Mouse (Mus musculus): ENCODE data around the gene Spns3. TPM values are rescaled to one million over a fixed set of nuclear protein-coding genes. Genes with fewer than 3 reads are reported as not detected.

The Spns3 gene
- total and polyA plus RNA-seq, 2 experiments from 2014 or later = 0.22 TPM; not detected in 1

DNA sequence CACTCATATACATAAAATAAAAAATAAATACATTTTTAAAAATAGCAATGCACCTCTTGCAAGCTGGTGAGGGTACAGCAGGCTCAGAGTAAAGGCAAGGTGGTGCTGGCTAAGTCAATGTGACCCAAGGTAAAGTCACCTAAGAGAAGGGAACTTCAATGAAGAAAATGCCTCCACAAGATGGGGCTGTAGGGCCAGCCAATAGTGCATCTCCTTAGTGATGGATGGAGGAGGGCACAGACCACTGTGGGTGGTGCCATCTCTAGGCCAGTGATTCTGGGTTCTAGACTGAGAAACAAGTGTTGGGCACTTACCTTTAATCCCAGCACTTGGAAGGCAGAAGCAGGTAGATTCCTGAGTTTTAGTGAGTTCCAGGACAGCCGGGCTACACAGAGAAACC lies 23.5 kb upstream of the Spns3 start:
- H3K4me2 ChIP-seq (ENCODE audit: low read depth, low read length, poor library complexity, severe bottlenecking) = no peak overlapping the region
- no peak overlapping the region for H3K27ac ChIP-seq (ENCODE audit: low read depth, low read length)
- TF ChIP-seq CTCF (IDR thresholded peaks at IDR 0.05) = peak; percentile 64
- H3K36me3 ChIP-seq (ENCODE audit: insufficient read depth, low read length) = no peaks in the 10 kb centered on the region
- ATAC-seq (ENCODE audit: low FRiP score) = no peak
- no peak overlapping the region for H3K4me3 ChIP-seq (ENCODE audit: low read depth, low read length)
- H3K9ac ChIP-seq (replicated peaks; ENCODE audit: low read length, poor library complexity, severe bottlenecking) = no peak overlapping the region
- no peaks in the 10 kb centered on the region for H3K27me3 ChIP-seq (ENCODE audit: insufficient read depth, low read length)
- peak; percentile 39 for DNase-seq (ENCODE audit: low spot score)
- H3K9me3 ChIP-seq (ENCODE audit: low read length) = no peaks in the 10 kb centered on the region
- peaks cover 6% of the 10 kb centered on the region; the same call in 1 of the 2 replicates for H3K4me1 ChIP-seq (ENCODE audit: insufficient read depth, low read length)
- WGBS = 100% methylated on average over 1 of the region's 1 CpGs

DNA sequence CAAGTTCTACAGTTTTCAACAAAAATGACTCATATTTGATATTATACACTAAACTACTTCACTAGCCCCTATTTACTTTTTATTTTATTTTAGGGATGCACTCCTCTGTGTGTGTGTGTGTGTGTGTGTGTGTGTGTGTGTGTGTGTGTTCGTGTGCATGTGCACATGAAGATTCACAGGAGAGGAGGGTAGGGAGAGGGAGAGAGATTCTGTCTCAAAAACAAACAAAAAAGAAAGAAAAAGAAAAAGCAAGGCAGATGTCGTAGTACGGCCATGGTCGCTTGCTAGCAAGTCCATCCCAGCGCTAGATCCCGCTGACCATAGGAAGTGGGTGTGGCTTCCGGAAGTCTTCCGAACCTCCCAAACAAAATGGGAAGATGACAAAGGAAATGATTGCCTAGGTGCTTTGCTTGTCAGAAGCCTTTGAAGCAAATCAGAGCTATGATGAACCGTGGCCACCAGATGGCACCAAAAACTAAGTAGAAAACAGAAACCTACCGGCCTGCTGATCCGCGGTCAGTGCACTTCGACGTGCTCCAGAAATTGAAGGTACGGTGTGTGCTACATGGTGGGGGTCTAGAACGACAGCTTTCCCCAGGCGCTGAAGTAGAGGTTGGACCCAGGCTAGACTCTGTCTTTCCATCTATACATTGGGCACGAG lies 20.1 kb upstream of the Spns3 start:
- peak overlapping the region; percentile 26 for H3K4me3 ChIP-seq (ENCODE audit: low read depth, low read length)
- peak; percentile 90 for TF ChIP-seq CTCF (IDR thresholded peaks at IDR 0.05)
- H3K36me3 ChIP-seq (ENCODE audit: insufficient read depth, low read length) = no peaks in the 10 kb centered on the region
- no peak overlapping the region for H3K9ac ChIP-seq (replicated peaks; ENCODE audit: low read length, poor library complexity, severe bottlenecking)
- no peak overlapping the region for H3K27ac ChIP-seq (ENCODE audit: low read depth, low read length)
- peak overlapping the region; percentile 45 for H3K4me2 ChIP-seq (ENCODE audit: low read depth, low read length, poor library complexity, severe bottlenecking)
- ATAC-seq (ENCODE audit: low FRiP score) (peak; percentile 76), DNase-seq (ENCODE audit: low spot score) (peak; percentile 93)
- H3K27me3 ChIP-seq (ENCODE audit: insufficient read depth, low read length) = no peaks in the 10 kb centered on the region
- WGBS = 3% methylated on average over 18 of the region's 18 CpGs
- H3K4me1 ChIP-seq (ENCODE audit: insufficient read depth, low read length) = no peaks in the 10 kb centered on the region
- H3K9me3 ChIP-seq (ENCODE audit: low read length) = no peaks in the 10 kb centered on the region

DNA sequence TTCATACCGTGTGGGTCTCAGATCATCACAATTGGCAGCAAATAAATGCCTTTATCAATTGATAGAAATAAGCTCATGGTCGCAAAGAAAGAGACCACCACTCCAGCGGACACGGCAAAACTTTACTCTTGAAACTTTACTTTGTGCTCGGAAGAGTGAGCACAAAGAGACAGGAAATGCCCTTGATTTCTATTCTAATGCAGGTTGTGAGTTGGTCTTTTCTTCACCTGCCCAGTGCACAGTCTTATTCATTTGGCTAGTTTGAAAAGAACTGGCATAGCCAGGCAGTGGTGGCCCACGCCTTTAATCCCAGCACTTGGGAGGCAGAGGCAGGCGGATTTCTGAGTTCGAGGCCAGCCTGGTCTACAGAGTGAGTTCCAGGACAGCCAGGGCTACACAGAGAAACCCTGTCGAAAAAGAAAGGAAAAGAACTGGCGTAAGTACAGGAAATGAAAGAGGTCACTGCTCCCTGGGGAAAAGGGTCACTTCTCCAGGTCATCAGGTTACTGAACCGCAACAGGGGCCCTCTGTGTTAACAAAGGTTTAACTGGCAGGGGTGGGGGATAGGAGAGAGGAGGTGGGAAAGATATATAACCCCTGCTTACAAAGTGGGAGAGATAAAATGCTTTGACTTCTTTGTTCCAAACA lies 19.5 kb upstream of the Spns3 start:
- Histone ChIP-seq H3K9ac (replicated peaks; ENCODE audit: low read length, poor library complexity, severe bottlenecking) (no peak overlapping the region), H3K27ac (ENCODE audit: low read depth, low read length) (no peak overlapping the region), H3K36me3 (ENCODE audit: insufficient read depth, low read length) (no peaks in the 10 kb centered on the region), H3K4me1 (ENCODE audit: insufficient read depth, low read length) (no peaks in the 10 kb centered on the region), H3K4me2 (ENCODE audit: low read depth, low read length, poor library complexity, severe bottlenecking) (no peak overlapping the region), H3K27me3 (ENCODE audit: insufficient read depth, low read length) (no peaks in the 10 kb centered on the region), H3K9me3 (ENCODE audit: low read length) (no peaks in the 10 kb centered on the region), H3K4me3 (ENCODE audit: low read depth, low read length) (no peak overlapping the region; the same call in 1 of the 2 replicates)
- DNase-seq (ENCODE audit: low spot score) = no peak
- no peak for TF ChIP-seq CTCF (IDR thresholded peaks at IDR 0.05)
- WGBS = 73% methylated on average over 11 of the region's 11 CpGs
- no peak for ATAC-seq (ENCODE audit: low FRiP score)

DNA sequence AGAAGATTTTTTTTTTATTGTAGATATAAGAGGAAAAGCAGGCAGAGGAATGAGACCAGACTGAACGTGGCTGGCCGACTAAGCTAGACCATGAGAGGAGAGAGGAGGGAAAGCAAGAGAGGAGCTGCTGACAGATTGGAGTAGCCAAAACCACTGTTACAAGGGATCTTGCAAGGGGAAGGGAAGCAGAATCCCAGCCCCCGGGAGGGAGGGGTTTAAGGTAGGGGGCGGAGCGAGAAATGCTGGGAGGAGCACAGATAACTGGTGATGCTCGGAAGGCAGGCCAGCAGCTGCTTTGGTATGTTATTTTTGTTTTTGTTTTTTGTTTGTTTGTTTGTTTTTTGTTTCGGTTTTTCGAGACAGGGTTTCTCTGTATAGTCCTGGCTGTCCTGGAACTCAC lies 18.7 kb upstream of the Spns3 start:
- DNase-seq (ENCODE audit: low spot score) = no peak

DNA sequence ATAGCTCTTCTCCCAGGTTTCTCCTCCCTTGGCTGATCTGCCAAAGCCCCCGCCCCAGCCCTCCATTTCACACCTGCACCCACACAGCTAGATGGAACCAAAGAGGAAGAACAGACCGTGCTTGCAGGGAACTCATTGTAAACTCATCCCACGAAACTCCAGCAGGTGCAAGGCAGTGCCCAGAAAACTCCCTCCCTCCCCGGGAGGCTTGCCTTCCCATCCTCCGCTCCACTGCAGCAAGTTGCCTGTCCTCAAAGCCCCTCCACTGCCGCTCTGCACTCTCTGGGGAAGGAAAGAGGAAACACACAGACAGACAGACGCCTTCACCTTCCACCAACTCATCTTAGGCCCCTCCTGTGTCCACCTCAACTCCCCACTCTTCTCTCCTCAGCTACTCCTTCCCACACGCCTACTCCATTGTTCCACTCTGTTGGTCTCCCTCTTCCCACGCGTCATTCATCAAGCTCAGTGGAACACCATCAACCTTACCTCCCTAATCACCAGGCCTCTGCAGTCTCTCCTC lies 16.6 kb upstream of the Spns3 start:
- no peaks in the 10 kb centered on the region for H3K27me3 ChIP-seq (ENCODE audit: insufficient read depth, low read length)
- H3K4me2 ChIP-seq (ENCODE audit: low read depth, low read length, poor library complexity, severe bottlenecking) = no peak overlapping the region
- TF ChIP-seq CTCF (IDR thresholded peaks at IDR 0.05) = no peak
- H3K36me3 ChIP-seq (ENCODE audit: insufficient read depth, low read length) = no peaks in the 10 kb centered on the region
- no peaks in the 10 kb centered on the region for H3K9me3 ChIP-seq (ENCODE audit: low read length)
- 48% methylated on average over 10 of the region's 10 CpGs for WGBS
- DNase-seq (ENCODE audit: low spot score) (no peak), ATAC-seq (ENCODE audit: low FRiP score) (no peak)
- no peak overlapping the region for H3K9ac ChIP-seq (replicated peaks; ENCODE audit: low read length, poor library complexity, severe bottlenecking)
- no peak overlapping the region for H3K27ac ChIP-seq (ENCODE audit: low read depth, low read length)
- no peaks in the 10 kb centered on the region for H3K4me1 ChIP-seq (ENCODE audit: insufficient read depth, low read length)
- no peak overlapping the region for H3K4me3 ChIP-seq (ENCODE audit: low read depth, low read length)

More for the DNA sequence above, 18.7 kb upstream of the Spns3 start:
- no peak for TF ChIP-seq CTCF (IDR thresholded peaks at IDR 0.05)
- H3K27ac ChIP-seq (ENCODE audit: low read depth, low read length) = no peak overlapping the region
- H3K36me3 ChIP-seq (ENCODE audit: insufficient read depth, low read length) = no peaks in the 10 kb centered on the region
- WGBS = 60% methylated on average over 8 of the region's 8 CpGs
- no peaks in the 10 kb centered on the region for H3K4me1 ChIP-seq (ENCODE audit: insufficient read depth, low read length)
- no peaks in the 10 kb centered on the region for H3K9me3 ChIP-seq (ENCODE audit: low read length)
- no peak overlapping the region for H3K9ac ChIP-seq (replicated peaks; ENCODE audit: low read length, poor library complexity, severe bottlenecking)
- no peak overlapping the region for H3K4me3 ChIP-seq (ENCODE audit: low read depth, low read length)
- no peak for ATAC-seq (ENCODE audit: low FRiP score)
- no peaks in the 10 kb centered on the region for H3K27me3 ChIP-seq (ENCODE audit: insufficient read depth, low read length)
- no peak overlapping the region for H3K4me2 ChIP-seq (ENCODE audit: low read depth, low read length, poor library complexity, severe bottlenecking)

DNA sequence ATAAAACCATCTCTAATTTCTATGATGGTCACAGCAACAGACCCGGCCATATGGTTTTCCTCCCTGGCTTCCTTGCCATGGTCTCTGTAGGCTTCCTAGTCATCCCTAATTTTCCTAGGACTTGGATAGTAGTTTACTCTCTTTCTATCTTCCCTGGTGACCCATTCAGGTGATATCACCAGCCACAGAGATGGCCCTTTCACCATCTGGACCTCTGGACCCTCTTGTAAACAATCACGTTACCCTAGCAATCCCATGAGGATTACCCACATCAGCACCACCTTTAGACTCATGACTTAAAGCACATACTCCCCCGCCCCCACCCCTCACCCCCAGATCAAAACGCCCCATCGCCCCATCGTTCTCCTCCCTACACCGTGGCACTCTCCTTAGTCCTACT lies 16.0 kb upstream of the Spns3 start:
- ATAC-seq (ENCODE audit: low FRiP score) (no peak), DNase-seq (ENCODE audit: low spot score) (no peak)
- H3K36me3 ChIP-seq (ENCODE audit: insufficient read depth, low read length) = no peaks in the 10 kb centered on the region
- H3K9ac ChIP-seq (replicated peaks; ENCODE audit: low read length, poor library complexity, severe bottlenecking) = no peak overlapping the region
- H3K4me1 ChIP-seq (ENCODE audit: insufficient read depth, low read length) = no peaks in the 10 kb centered on the region
- no peak overlapping the region for H3K4me2 ChIP-seq (ENCODE audit: low read depth, low read length, poor library complexity, severe bottlenecking)
- WGBS = 85% methylated on average over 7 of the region's 7 CpGs
- H3K27me3 ChIP-seq (ENCODE audit: insufficient read depth, low read length) = no peaks in the 10 kb centered on the region
- H3K27ac ChIP-seq (ENCODE audit: low read depth, low read length) = no peak overlapping the region
- no peak overlapping the region for H3K4me3 ChIP-seq (ENCODE audit: low read depth, low read length)
- H3K9me3 ChIP-seq (ENCODE audit: low read length) = no peaks in the 10 kb centered on the region
- no peak for TF ChIP-seq CTCF (IDR thresholded peaks at IDR 0.05)

Data from midbrain, postnatal 0 days (tissue).